Mouse (Mus musculus) effector memory CD4-positive, alpha-beta T cell, adult 5 months (primary cell): ENCODE data around the gene Vmn2r83. TPM values are rescaled to one million over a fixed set of nuclear protein-coding genes. Genes with fewer than 3 reads are reported as not detected.

Experiments used
- polyA plus RNA-seq: library from polyadenylated mRNA; unstranded; fragments of 100-300 nt; shearing (Covaris generic); gene quantifications from one replicate; pipeline ENCODE4 v1.2.1, GENCODE M21; 2017

Vmn2r83 gene
- polyA plus RNA-seq, result not detected

DNA sequence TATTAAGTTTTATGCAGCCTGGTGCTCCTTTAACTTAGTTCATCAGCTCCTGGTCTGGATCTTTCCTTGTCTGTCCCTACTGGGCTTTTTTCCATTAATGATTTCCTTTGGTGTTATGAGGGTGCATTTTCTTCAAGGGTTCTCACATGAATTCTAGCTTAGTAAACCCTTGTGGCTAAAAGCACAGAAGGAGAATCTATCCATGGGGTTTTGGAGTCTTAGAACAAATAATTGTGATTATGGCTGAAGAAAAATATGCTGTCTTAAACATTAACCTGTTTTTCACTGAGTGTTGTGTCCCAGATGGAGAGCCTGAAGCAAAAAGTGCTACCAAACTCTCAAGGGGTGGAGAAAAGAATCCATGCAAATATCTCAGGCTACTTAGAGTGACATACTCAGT lies at the start of gene Vmn2r83:
Gene Vmn2r83, plus strand, starts transcription at position 301 of the 400 bp plus-strand sequence.

GRCm38 (mm10) chr10:79533126-79533911 lies 64.8 kb downstream of the Vmn2r83 start, which contains the start of gene Plpp2:
Gene Plpp2 (minus strand): TSS chr10:79533796.

Other genes starting within 250 kb of the Vmn2r83 start
- not detected for gene Vmn2r81, start 221.0 kb upstream of the Vmn2r83 start, polyA plus RNA-seq
- 0.29 TPM for gene Vmn2r82, start 112.2 kb upstream of the Vmn2r83 start, polyA plus RNA-seq
- gene Plpp2, start 65.1 kb downstream of the Vmn2r83 start, polyA plus RNA-seq, result 1.7 TPM
- 49.2 TPM for gene Mier2, start 86.5 kb downstream of the Vmn2r83 start, polyA plus RNA-seq
- not detected for gene Theg, start 118.6 kb downstream of the Vmn2r83 start, polyA plus RNA-seq
- gene C2cd4c, start 145.3 kb downstream of the Vmn2r83 start, polyA plus RNA-seq, result not detected
- not detected for gene Shc2, start 169.2 kb downstream of the Vmn2r83 start, polyA plus RNA-seq
- not detected for gene Odf3l2, start 177.0 kb downstream of the Vmn2r83 start, polyA plus RNA-seq
- not detected for gene Madcam1, start 195.8 kb downstream of the Vmn2r83 start, polyA plus RNA-seq
- 24.0 TPM for gene Tpgs1, start 200.6 kb downstream of the Vmn2r83 start, polyA plus RNA-seq
- 83.3 TPM for gene Cdc34, start 213.5 kb downstream of the Vmn2r83 start, polyA plus RNA-seq
- gene Gzmm, start 220.3 kb downstream of the Vmn2r83 start, polyA plus RNA-seq, result 2.7 TPM
- gene Bsg, start 235.8 kb downstream of the Vmn2r83 start, polyA plus RNA-seq, result 178 TPM
- 0.12 TPM for gene Hcn2, start 247.9 kb downstream of the Vmn2r83 start, polyA plus RNA-seq